Mouse (Mus musculus) bone marrow macrophage, adult 2 months (primary cell): Measurements from ENCODE around the gene 2210408I21Rik.

ENCODE experiments used
- CTCF ChIP-seq: IDR thresholded peaks from 2 replicates; pipeline ENCODE4 v1.5.1; 2012; ENCODE audit warnings: low read depth, mild to moderate bottlenecking, low read length, moderate library complexity
- POLR2A ChIP-seq: IDR thresholded peaks from 2 replicates; pipeline ENCODE4 v1.6.1; 2012; ENCODE audit warnings: mild to moderate bottlenecking, low read depth, low read length, borderline replicate concordance

- TF ChIP-seq POLR2A (no peak), CTCF (no peak)
Observed at GRCm38 (mm10) chr13:77131132-77131531, 4.2 kb upstream of the 2210408I21Rik start.
